Mouse (Mus musculus): ENCODE results near the gene Tex29. TPM values are rescaled to one million over a fixed set of nuclear protein-coding genes. Genes with fewer than 3 reads are reported as not detected.
"Not testable (repeated sequence)": the region's sequence is repeated elsewhere in the genome, so short reads cannot be mapped to it uniquely, and the experiment has no call there.

Tex29 gene
- total RNA-seq, 2 experiments from 2014 or later, result not detected

- DNase-seq (ENCODE audit: low spot score in 2 of 2), result no peak
These were observed 9.1 kb upstream of the Tex29 start for GRCm38 (mm10) chr8:11831174-11831573.

GRCm38 (mm10) chr8:11831939-11832338 is 8.3 kb upstream of the Tex29 start:
- DNase-seq (ENCODE audit: low spot score in 2 of 2), result no peak

- no peak for DNase-seq (ENCODE audit: low spot score in 2 of 2)
These were observed 7.1 kb upstream of the Tex29 start for GRCm38 (mm10) chr8:11833157-11833556.

- DNase-seq (ENCODE audit: low spot score in 2 of 2), result no peak
These were observed 6.1 kb upstream of the Tex29 start for GRCm38 (mm10) chr8:11834200-11834599.

- DNase-seq (ENCODE audit: low spot score in 2 of 2), result peak in 1 of 2 experiments; percentile 50
These were observed 5.6 kb upstream of the Tex29 start for GRCm38 (mm10) chr8:11834691-11835090.

GRCm38 (mm10) chr8:11841571-11841970 is 1.3 kb downstream of the Tex29 start:
- DNase-seq (ENCODE audit: low spot score in 2 of 2), result no peak

- no peak for DNase-seq (ENCODE audit: low spot score in 2 of 2)
These were observed 2.5 kb downstream of the Tex29 start for GRCm38 (mm10) chr8:11842757-11843156.

- no peak for DNase-seq (ENCODE audit: low spot score in 2 of 2)
These were observed 3.5 kb downstream of the Tex29 start for GRCm38 (mm10) chr8:11843677-11844315.

- no peak for DNase-seq (ENCODE audit: low spot score in 2 of 2)
These were observed 4.0 kb downstream of the Tex29 start for GRCm38 (mm10) chr8:11844316-11844685.

- no peak for DNase-seq (ENCODE audit: low spot score in 2 of 2)
These were observed 6.5 kb downstream of the Tex29 start for GRCm38 (mm10) chr8:11846807-11847206.

GRCm38 (mm10) chr8:11867832-11868231 is 27.6 kb downstream of the Tex29 start:
- no peak for DNase-seq (ENCODE audit: low spot score in 2 of 2)

- not testable (repeated sequence) for DNase-seq (ENCODE audit: low spot score in 2 of 2)
These were observed 34.0 kb downstream of the Tex29 start for GRCm38 (mm10) chr8:11874227-11874626.

- DNase-seq (ENCODE audit: low spot score in 2 of 2), result no peak
These were observed 44.4 kb downstream of the Tex29 start for GRCm38 (mm10) chr8:11884646-11885045.

GRCm38 (mm10) chr8:11885881-11886699 is 45.8 kb downstream of the Tex29 start:
- DNase-seq (ENCODE audit: low spot score in 2 of 2), result no peak

- DNase-seq (ENCODE audit: low spot score in 2 of 2), result no peak
These were observed 46.5 kb downstream of the Tex29 start for GRCm38 (mm10) chr8:11886824-11887223.

GRCm38 (mm10) chr8:11889156-11890018 is 49.1 kb downstream of the Tex29 start:
- no peak for DNase-seq (ENCODE audit: low spot score in 2 of 2)

- DNase-seq (ENCODE audit: low spot score in 2 of 2), result no peak
These were observed 52.5 kb downstream of the Tex29 start for GRCm38 (mm10) chr8:11892756-11893155.

GRCm38 (mm10) chr8:11896022-11896662 is 55.9 kb downstream of the Tex29 start:
- DNase-seq (ENCODE audit: low spot score in 2 of 2), result no peak

- DNase-seq (ENCODE audit: low spot score in 2 of 2), result no peak
These were observed 56.4 kb downstream of the Tex29 start for GRCm38 (mm10) chr8:11896677-11897076.

GRCm38 (mm10) chr8:11898814-11899213 is 58.5 kb downstream of the Tex29 start:
- no peak for DNase-seq (ENCODE audit: low spot score in 2 of 2)
